Mouse (Mus musculus): ENCODE results near the gene Zhx3. TPM values are rescaled to one million over a fixed set of nuclear protein-coding genes. Genes with fewer than 3 reads are reported as not detected.

Gene Zhx3
- polyA plus RNA-seq, 1 experiment, result 7.8 TPM

DNA sequence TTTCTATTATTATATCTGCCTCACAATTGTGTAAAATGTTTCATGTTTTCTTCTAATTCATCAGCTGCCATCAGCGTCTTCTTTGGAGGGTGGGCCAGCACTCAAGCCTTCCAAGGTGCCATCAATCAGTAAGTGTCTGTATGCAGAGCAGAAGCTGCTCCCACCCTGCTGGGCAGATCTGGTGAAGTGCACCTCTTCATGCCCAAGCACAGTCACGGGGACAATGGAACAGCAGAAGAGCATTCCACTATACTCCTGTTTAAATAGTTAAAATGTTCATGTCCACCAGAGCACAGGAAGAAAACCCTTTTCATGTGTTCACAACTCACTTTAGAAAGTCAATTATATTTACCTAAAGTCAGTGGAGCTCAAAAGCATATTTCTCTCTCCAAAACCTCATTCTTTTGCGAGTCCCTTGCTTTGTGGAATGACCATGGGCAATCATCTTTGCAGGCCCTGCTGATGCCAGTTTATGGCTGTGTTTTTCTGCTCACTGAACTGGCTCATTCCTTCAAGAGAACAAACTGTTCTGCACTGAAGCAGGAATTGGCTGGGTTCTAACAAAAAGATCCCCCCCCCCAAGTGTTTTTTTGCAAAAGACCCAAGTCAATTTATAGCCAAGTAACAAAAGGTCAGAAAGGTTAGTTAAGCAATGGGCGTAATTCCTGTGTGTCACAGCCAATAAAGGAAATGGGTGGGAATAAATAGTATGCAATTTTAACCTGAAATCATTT is 67.8 kb downstream of the Zhx3 start:
- 94% methylated on average over 4 of the region's 4 CpGs for WGBS
- no peak overlapping the region for H3K4me3 ChIP-seq (ENCODE audit: control insufficient read depth, insufficient read depth, low read length)
- no peak overlapping the region for H3K27ac ChIP-seq (ENCODE audit: control insufficient read depth, insufficient read depth, low read length)
- H3K36me3 ChIP-seq (ENCODE audit: control insufficient read depth, insufficient read depth, low read length), result no peaks in the 10 kb centered on the region
- DNase-seq, result no peak
- no peak for TF ChIP-seq CTCF (IDR thresholded peaks at IDR 0.05; ENCODE audit: borderline replicate concordance, control insufficient read depth, extremely low read depth, insufficient read depth, low read length, poor library complexity)
- no peak for TF ChIP-seq POLR2A (IDR thresholded peaks at IDR 0.05; ENCODE audit: control insufficient read depth, extremely low read depth, insufficient read depth, low read length, poor library complexity)
- no peaks in the 10 kb centered on the region for H3K4me1 ChIP-seq (replicated peaks; ENCODE audit: control insufficient read depth, insufficient read depth, low read length)
- no peaks in the 10 kb centered on the region for H3K27me3 ChIP-seq (ENCODE audit: control insufficient read depth, insufficient read depth, low read length)

DNA sequence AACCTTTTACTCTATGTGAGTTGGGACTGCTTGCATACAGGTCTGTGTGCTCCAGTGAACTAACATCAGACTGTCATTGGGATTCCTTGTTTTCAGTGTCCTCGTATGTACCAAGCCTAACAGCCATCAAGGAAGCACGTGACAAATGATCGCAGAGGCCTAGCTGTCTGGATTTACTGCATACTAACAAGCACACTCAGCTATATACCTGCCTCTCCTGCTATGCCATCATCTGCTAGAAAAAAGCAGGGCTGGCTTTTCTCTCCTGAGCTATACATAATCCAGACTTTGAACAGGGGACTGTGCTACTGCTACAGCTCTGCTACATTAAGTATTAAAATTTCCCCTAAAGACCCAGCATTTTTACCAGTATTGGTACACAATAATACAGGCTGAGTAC is 70.5 kb downstream of the Zhx3 start:
- Histone ChIP-seq H3K36me3 (ENCODE audit: control insufficient read depth, insufficient read depth, low read length) (no peaks in the 10 kb centered on the region), H3K27ac (ENCODE audit: control insufficient read depth, insufficient read depth, low read length) (no peak overlapping the region), H3K27me3 (ENCODE audit: control insufficient read depth, insufficient read depth, low read length) (no peaks in the 10 kb centered on the region), H3K4me1 (replicated peaks; ENCODE audit: control insufficient read depth, insufficient read depth, low read length) (no peaks in the 10 kb centered on the region), H3K4me3 (ENCODE audit: control insufficient read depth, insufficient read depth, low read length) (no peak overlapping the region)
- DNase-seq, result no peak
- no peak for TF ChIP-seq CTCF (IDR thresholded peaks at IDR 0.05; ENCODE audit: borderline replicate concordance, control insufficient read depth, extremely low read depth, insufficient read depth, low read length, poor library complexity)
- no peak for TF ChIP-seq POLR2A (IDR thresholded peaks at IDR 0.05; ENCODE audit: control insufficient read depth, extremely low read depth, insufficient read depth, low read length, poor library complexity)
- WGBS, result 96% methylated on average over 3 of the region's 3 CpGs

DNA sequence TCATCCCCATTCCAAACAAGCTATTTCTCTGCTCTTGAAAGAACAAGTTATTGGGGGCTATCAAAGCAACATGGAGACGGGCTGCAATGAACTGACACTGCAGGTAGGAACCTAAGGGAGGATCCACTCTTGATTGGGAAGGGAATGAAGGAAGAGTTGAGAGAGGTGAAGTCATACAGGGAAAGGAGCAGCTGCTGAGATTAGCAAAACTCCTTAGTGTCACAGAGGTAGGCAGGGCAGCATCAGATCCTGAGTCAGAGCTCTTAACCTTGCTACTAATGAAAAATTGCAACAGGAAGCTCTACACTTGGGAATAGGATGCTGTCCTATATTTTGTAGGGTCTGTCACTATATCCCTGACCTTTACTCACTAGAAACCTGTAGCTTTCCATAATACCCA is 71.8 kb downstream of the Zhx3 start:
- 97% methylated on average over 1 of the region's 1 CpGs for WGBS

GRCm38 (mm10) chr2:160798206-160798605 is 74.6 kb downstream of the Zhx3 start:
- Histone ChIP-seq H3K36me3 (ENCODE audit: control insufficient read depth, insufficient read depth, low read length) (no peaks in the 10 kb centered on the region), H3K27me3 (ENCODE audit: control insufficient read depth, insufficient read depth, low read length) (no peaks in the 10 kb centered on the region), H3K4me1 (replicated peaks; ENCODE audit: control insufficient read depth, insufficient read depth, low read length) (peaks cover 3% of the 10 kb centered on the region), H3K27ac (ENCODE audit: control insufficient read depth, insufficient read depth, low read length) (no peak overlapping the region), H3K4me3 (ENCODE audit: control insufficient read depth, insufficient read depth, low read length) (no peak overlapping the region)
- 93% methylated on average over 1 of the region's 1 CpGs for WGBS
- DNase-seq, result no peak
- TF ChIP-seq CTCF (IDR thresholded peaks at IDR 0.05; ENCODE audit: borderline replicate concordance, control insufficient read depth, extremely low read depth, insufficient read depth, low read length, poor library complexity) (no peak), POLR2A (IDR thresholded peaks at IDR 0.05; ENCODE audit: control insufficient read depth, extremely low read depth, insufficient read depth, low read length, poor library complexity) (no peak)

More for the DNA sequence above, 71.8 kb downstream of the Zhx3 start:
- DNase-seq, result no peak
- Histone ChIP-seq H3K4me1 (replicated peaks; ENCODE audit: control insufficient read depth, insufficient read depth, low read length) (peaks cover 3% of the 10 kb centered on the region), H3K4me3 (ENCODE audit: control insufficient read depth, insufficient read depth, low read length) (no peak overlapping the region), H3K27me3 (ENCODE audit: control insufficient read depth, insufficient read depth, low read length) (no peaks in the 10 kb centered on the region), H3K36me3 (ENCODE audit: control insufficient read depth, insufficient read depth, low read length) (no peaks in the 10 kb centered on the region), H3K27ac (ENCODE audit: control insufficient read depth, insufficient read depth, low read length) (no peak overlapping the region)
- TF ChIP-seq CTCF (IDR thresholded peaks at IDR 0.05; ENCODE audit: borderline replicate concordance, control insufficient read depth, extremely low read depth, insufficient read depth, low read length, poor library complexity) (no peak), POLR2A (IDR thresholded peaks at IDR 0.05; ENCODE audit: control insufficient read depth, extremely low read depth, insufficient read depth, low read length, poor library complexity) (no peak)

DNA sequence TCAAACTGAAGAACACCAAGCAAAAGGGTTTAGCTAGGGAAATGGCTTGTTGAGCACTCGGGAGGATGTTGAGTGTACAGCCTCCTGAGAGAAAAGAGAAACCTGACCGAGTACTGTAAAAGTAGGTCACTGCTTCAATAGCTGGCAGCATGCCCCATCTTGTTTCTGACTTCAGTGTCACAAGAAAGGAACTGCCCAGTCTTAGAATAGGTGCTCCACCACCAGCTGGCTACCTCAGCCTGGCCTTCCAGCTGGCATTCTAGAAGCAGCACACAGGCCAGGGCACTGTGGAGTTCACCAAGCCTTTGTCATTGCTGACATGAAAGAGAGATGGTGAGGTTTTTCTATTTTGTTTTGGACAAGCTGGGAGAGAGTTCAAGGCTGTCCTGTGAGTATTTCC is 75.8 kb downstream of the Zhx3 start:
- Histone ChIP-seq H3K4me3 (ENCODE audit: control insufficient read depth, insufficient read depth, low read length) (no peak overlapping the region), H3K27me3 (ENCODE audit: control insufficient read depth, insufficient read depth, low read length) (no peaks in the 10 kb centered on the region), H3K27ac (ENCODE audit: control insufficient read depth, insufficient read depth, low read length) (peak overlapping the region; percentile 28; the same call in 1 of the 2 replicates), H3K36me3 (ENCODE audit: control insufficient read depth, insufficient read depth, low read length) (no peaks in the 10 kb centered on the region), H3K4me1 (replicated peaks; ENCODE audit: control insufficient read depth, insufficient read depth, low read length) (peaks cover 3% of the 10 kb centered on the region)
- TF ChIP-seq POLR2A (IDR thresholded peaks at IDR 0.05; ENCODE audit: control insufficient read depth, extremely low read depth, insufficient read depth, low read length, poor library complexity) (no peak), CTCF (IDR thresholded peaks at IDR 0.05; ENCODE audit: borderline replicate concordance, control insufficient read depth, extremely low read depth, insufficient read depth, low read length, poor library complexity) (no peak)
- 27% methylated on average over 2 of the region's 2 CpGs for WGBS
- peak; percentile 13 for DNase-seq

GRCm38 (mm10) chr2:160793117-160793516 is 79.7 kb downstream of the Zhx3 start:
- Histone ChIP-seq H3K36me3 (ENCODE audit: control insufficient read depth, insufficient read depth, low read length) (no peaks in the 10 kb centered on the region), H3K27me3 (ENCODE audit: control insufficient read depth, insufficient read depth, low read length) (no peaks in the 10 kb centered on the region), H3K27ac (ENCODE audit: control insufficient read depth, insufficient read depth, low read length) (no peak overlapping the region), H3K4me1 (replicated peaks; ENCODE audit: control insufficient read depth, insufficient read depth, low read length) (peaks cover 3% of the 10 kb centered on the region), H3K4me3 (ENCODE audit: control insufficient read depth, insufficient read depth, low read length) (no peak overlapping the region)
- WGBS, result 31% methylated on average over 2 of the region's 2 CpGs
- TF ChIP-seq CTCF (IDR thresholded peaks at IDR 0.05; ENCODE audit: borderline replicate concordance, control insufficient read depth, extremely low read depth, insufficient read depth, low read length, poor library complexity) (no peak), POLR2A (IDR thresholded peaks at IDR 0.05; ENCODE audit: control insufficient read depth, extremely low read depth, insufficient read depth, low read length, poor library complexity) (no peak)
- no peak for DNase-seq

All from thymus, adult 2 months (tissue).